Mouse (Mus musculus): ENCODE measurements at regions not wholly inside any gene's neighbourhood (a gene's known extent, or its start where the extent isn't known, plus 50 kb on each side); places are given as distances from the start of the nearest gene placed in this dataset.

DNA sequence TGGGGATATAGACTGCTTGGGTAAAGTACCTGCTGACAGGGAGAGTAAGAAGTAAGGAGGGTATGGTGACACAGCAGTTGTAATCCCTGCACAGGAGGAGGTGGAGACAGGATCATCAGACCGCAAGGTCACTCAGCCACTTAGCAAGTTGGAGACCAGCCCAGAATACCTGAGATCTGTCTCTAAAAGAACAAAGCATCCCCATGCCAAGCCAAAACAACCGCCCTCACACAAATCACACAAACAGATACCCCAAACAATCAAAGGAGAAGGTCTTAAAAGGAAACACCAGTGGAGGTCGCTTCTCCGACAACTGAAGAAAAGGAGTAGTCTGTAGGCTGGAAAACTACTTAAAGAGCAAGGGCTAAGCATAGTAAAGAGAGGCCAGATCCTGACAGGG, 86.0 kb downstream of the Smim20 start:
- Histone ChIP-seq H3K4me2 (ENCODE audit: low read depth, low read length, poor library complexity, severe bottlenecking) (no peak overlapping the region), H3K9me3 (ENCODE audit: low read length) (no peaks in the 10 kb centered on the region), H3K4me3 (ENCODE audit: low read depth, low read length) (no peak overlapping the region), H3K4me1 (ENCODE audit: insufficient read depth, low read length) (no peaks in the 10 kb centered on the region), H3K27me3 (ENCODE audit: insufficient read depth, low read length) (no peaks in the 10 kb centered on the region), H3K36me3 (ENCODE audit: insufficient read depth, low read length) (no peaks in the 10 kb centered on the region), H3K27ac (ENCODE audit: low read depth, low read length) (no peak overlapping the region), H3K9ac (replicated peaks; ENCODE audit: low read length, poor library complexity, severe bottlenecking) (no peak overlapping the region)
- 52% methylated on average over 4 of the region's 4 CpGs for WGBS
- DNase-seq (ENCODE audit: low spot score) (no peak), ATAC-seq (ENCODE audit: low FRiP score) (no peak)
- TF ChIP-seq CTCF (IDR thresholded peaks at IDR 0.05), result no peak

DNA sequence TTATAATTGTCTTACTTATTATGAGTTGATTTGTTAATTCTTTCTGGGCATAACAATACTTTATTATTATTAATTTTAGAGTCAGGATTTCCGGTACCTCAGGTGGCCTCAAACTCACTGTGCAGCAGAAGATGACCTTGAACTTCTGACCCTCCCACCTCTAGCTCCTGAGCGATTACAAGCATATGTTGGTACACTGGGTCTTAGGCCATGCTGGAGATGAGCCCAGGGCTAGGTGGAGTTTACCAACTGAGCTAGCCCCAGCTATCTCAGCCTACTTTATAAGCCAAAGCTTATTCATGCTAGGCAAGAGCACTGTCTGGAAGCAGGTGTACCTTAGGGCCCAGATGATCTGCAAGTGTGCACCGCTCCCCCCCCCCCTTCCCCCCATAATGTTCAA, 87.4 kb downstream of the Smim20 start:
- Histone ChIP-seq H3K36me3 (ENCODE audit: insufficient read depth, low read length) (no peaks in the 10 kb centered on the region), H3K27ac (ENCODE audit: low read depth, low read length) (no peak overlapping the region), H3K4me2 (ENCODE audit: low read depth, low read length, poor library complexity, severe bottlenecking) (no peak overlapping the region), H3K9ac (replicated peaks; ENCODE audit: low read length, poor library complexity, severe bottlenecking) (no peak overlapping the region), H3K9me3 (ENCODE audit: low read length) (no peaks in the 10 kb centered on the region), H3K27me3 (ENCODE audit: insufficient read depth, low read length) (no peaks in the 10 kb centered on the region), H3K4me3 (ENCODE audit: low read depth, low read length) (no peak overlapping the region), H3K4me1 (ENCODE audit: insufficient read depth, low read length) (no peaks in the 10 kb centered on the region)
- no peak for TF ChIP-seq CTCF (IDR thresholded peaks at IDR 0.05)
- no peak for DNase-seq (ENCODE audit: low spot score)
- 98% methylated on average over 3 of the region's 3 CpGs for WGBS
- no peak for ATAC-seq (ENCODE audit: low FRiP score)

- no peak overlapping the region for H3K9ac ChIP-seq (replicated peaks; ENCODE audit: low read length, poor library complexity, severe bottlenecking)
- ATAC-seq (ENCODE audit: low FRiP score) (peak; percentile 74), DNase-seq (ENCODE audit: low spot score) (peak; percentile 75)
- peak; percentile 96 for TF ChIP-seq CTCF (IDR thresholded peaks at IDR 0.05)
- no peaks in the 10 kb centered on the region for H3K4me1 ChIP-seq (ENCODE audit: insufficient read depth, low read length)
- peak overlapping the region; percentile 21; the same call in 1 of the 2 replicates for H3K4me2 ChIP-seq (ENCODE audit: low read depth, low read length, poor library complexity, severe bottlenecking)
- WGBS, result 0% methylated on average over 6 of the region's 6 CpGs
- H3K27me3 ChIP-seq (ENCODE audit: insufficient read depth, low read length), result no peaks in the 10 kb centered on the region
- no peaks in the 10 kb centered on the region for H3K36me3 ChIP-seq (ENCODE audit: insufficient read depth, low read length)
- no peaks in the 10 kb centered on the region for H3K9me3 ChIP-seq (ENCODE audit: low read length)
- no peak overlapping the region for H3K4me3 ChIP-seq (ENCODE audit: low read depth, low read length)
- no peak overlapping the region for H3K27ac ChIP-seq (ENCODE audit: low read depth, low read length)
Measured at GRCm38 (mm10) chr5:53355069-53355468, 88.2 kb downstream of the Smim20 start.

DNA sequence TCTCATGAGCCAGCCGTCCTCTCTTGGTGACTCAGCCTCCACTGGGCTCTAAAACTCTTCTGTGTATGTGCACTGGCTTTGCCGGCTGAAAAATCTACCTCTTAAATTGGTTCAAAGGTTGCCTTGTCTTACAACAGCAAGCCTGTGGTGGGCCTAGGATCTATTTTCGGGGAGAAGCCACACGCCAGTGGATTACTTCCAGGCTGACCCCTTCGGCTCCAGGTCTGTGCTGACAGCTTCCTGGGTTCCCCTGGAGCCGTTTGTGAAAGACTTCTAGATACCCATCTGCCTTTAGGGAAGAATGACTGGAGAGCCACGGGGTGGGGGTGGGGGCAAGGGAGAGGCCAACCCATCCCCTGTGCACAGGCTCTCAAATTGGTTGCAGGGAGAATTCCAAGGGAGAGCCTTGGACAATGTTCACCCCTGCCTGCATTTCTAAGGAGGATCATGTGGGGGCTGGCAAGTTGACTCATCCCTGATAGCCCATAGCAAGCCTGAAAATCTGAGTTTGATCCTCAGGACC, 90.3 kb downstream of the Smim20 start:
- 71% methylated on average over 7 of the region's 7 CpGs for WGBS
- H3K4me3 ChIP-seq (ENCODE audit: low read depth, low read length), result no peak overlapping the region
- no peak overlapping the region for H3K27ac ChIP-seq (ENCODE audit: low read depth, low read length)
- H3K27me3 ChIP-seq (ENCODE audit: insufficient read depth, low read length), result no peaks in the 10 kb centered on the region
- H3K36me3 ChIP-seq (ENCODE audit: insufficient read depth, low read length), result no peaks in the 10 kb centered on the region
- H3K4me1 ChIP-seq (ENCODE audit: insufficient read depth, low read length), result no peaks in the 10 kb centered on the region
- DNase-seq (ENCODE audit: low spot score) (no peak), ATAC-seq (ENCODE audit: low FRiP score) (no peak)
- no peak for TF ChIP-seq CTCF (IDR thresholded peaks at IDR 0.05)
- no peak overlapping the region for H3K4me2 ChIP-seq (ENCODE audit: low read depth, low read length, poor library complexity, severe bottlenecking)
- H3K9ac ChIP-seq (replicated peaks; ENCODE audit: low read length, poor library complexity, severe bottlenecking), result no peak overlapping the region
- no peaks in the 10 kb centered on the region for H3K9me3 ChIP-seq (ENCODE audit: low read length)

- TF ChIP-seq CTCF (IDR thresholded peaks at IDR 0.05), result no peak
- H3K4me1 ChIP-seq (ENCODE audit: insufficient read depth, low read length), result no peaks in the 10 kb centered on the region
- H3K9me3 ChIP-seq (ENCODE audit: low read length), result no peaks in the 10 kb centered on the region
- H3K4me2 ChIP-seq (ENCODE audit: low read depth, low read length, poor library complexity, severe bottlenecking), result no peak overlapping the region
- no peak overlapping the region for H3K27ac ChIP-seq (ENCODE audit: low read depth, low read length)
- H3K27me3 ChIP-seq (ENCODE audit: insufficient read depth, low read length), result no peaks in the 10 kb centered on the region
- WGBS, result 64% methylated on average over 4 of the region's 4 CpGs
- H3K9ac ChIP-seq (replicated peaks; ENCODE audit: low read length, poor library complexity, severe bottlenecking), result no peak overlapping the region
- no peak for ATAC-seq (ENCODE audit: low FRiP score)
- H3K4me3 ChIP-seq (ENCODE audit: low read depth, low read length), result no peak overlapping the region
- H3K36me3 ChIP-seq (ENCODE audit: insufficient read depth, low read length), result no peaks in the 10 kb centered on the region
- DNase-seq (ENCODE audit: low spot score), result no peak
Measured at GRCm38 (mm10) chr5:53358181-53358580, 91.3 kb downstream of the Smim20 start.

DNA sequence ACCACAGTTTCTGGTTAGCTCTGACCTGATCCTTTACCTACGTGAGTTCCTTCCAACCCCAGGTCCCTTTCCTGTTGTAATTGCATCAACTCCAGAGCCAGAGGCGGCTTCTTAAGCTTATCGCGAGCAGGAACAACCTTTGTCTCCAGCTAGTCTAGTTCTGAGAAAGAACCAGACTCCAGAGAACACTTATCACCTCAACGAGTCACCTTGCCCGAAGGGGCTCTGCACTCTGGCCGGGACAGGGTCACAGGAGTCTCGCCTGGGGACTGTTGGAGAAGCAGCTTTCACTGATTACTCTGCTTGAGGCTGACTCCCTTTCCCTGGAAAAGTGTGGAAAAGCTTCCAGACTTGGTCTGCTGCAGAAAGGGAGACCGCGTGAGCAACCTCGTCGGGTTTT, 93.0 kb downstream of the Smim20 start:
- Histone ChIP-seq H3K4me1 (ENCODE audit: insufficient read depth, low read length) (no peaks in the 10 kb centered on the region), H3K36me3 (ENCODE audit: insufficient read depth, low read length) (no peaks in the 10 kb centered on the region), H3K4me3 (ENCODE audit: low read depth, low read length) (no peak overlapping the region), H3K4me2 (ENCODE audit: low read depth, low read length, poor library complexity, severe bottlenecking) (no peak overlapping the region), H3K27me3 (ENCODE audit: insufficient read depth, low read length) (no peaks in the 10 kb centered on the region), H3K9ac (replicated peaks; ENCODE audit: low read length, poor library complexity, severe bottlenecking) (no peak overlapping the region), H3K27ac (ENCODE audit: low read depth, low read length) (no peak overlapping the region), H3K9me3 (ENCODE audit: low read length) (no peaks in the 10 kb centered on the region)
- no peak for DNase-seq (ENCODE audit: low spot score)
- no peak for TF ChIP-seq CTCF (IDR thresholded peaks at IDR 0.05)
- ATAC-seq (ENCODE audit: low FRiP score), result no peak
- 90% methylated on average over 12 of the region's 12 CpGs for WGBS
